Mouse (Mus musculus): ENCODE results near the gene Olfm1.
A peak's percentile ranks its signal among the peaks of the same experiment; 100 is the strongest.

Olfm1 gene

GRCm38 (mm10) chr2:28192821-28193689 is at the start of gene Olfm1:
Gene Olfm1, plus strand, starts transcription at chr2:28192992.
- peak in 1 of 2 experiments; percentile 10 for DNase-seq

GRCm38 (mm10) chr2:28143417-28144045 is 49.3 kb upstream of the Olfm1 start:
- no peak for DNase-seq

GRCm38 (mm10) chr2:28145702-28146101 is 47.1 kb upstream of the Olfm1 start:
- no peak for DNase-seq

- DNase-seq, result no peak
Measured at GRCm38 (mm10) chr2:28146152-28146551, 46.6 kb upstream of the Olfm1 start.

GRCm38 (mm10) chr2:28146685-28147084 is 46.1 kb upstream of the Olfm1 start:
- DNase-seq, result no peak

GRCm38 (mm10) chr2:28147248-28147794 is 45.5 kb upstream of the Olfm1 start:
- no peak for DNase-seq

GRCm38 (mm10) chr2:28149688-28150087 is 43.1 kb upstream of the Olfm1 start:
- DNase-seq, result no peak

GRCm38 (mm10) chr2:28160568-28160967 is 32.2 kb upstream of the Olfm1 start:
- DNase-seq, result no peak

- no peak for DNase-seq
Measured at GRCm38 (mm10) chr2:28165570-28165969, 27.2 kb upstream of the Olfm1 start.

GRCm38 (mm10) chr2:28169336-28169735 is 23.5 kb upstream of the Olfm1 start:
- DNase-seq, result no peak

- DNase-seq, result no peak
Measured at GRCm38 (mm10) chr2:28171962-28172361, 20.8 kb upstream of the Olfm1 start.

GRCm38 (mm10) chr2:28173225-28174141 is 19.3 kb upstream of the Olfm1 start:
- no peak for DNase-seq

- no peak for DNase-seq
Measured at GRCm38 (mm10) chr2:28174441-28174840, 18.4 kb upstream of the Olfm1 start.

- no peak for DNase-seq
Measured at GRCm38 (mm10) chr2:28178600-28178999, 14.2 kb upstream of the Olfm1 start.

- DNase-seq, result no peak
Measured at GRCm38 (mm10) chr2:28180053-28180452, 12.7 kb upstream of the Olfm1 start.

- DNase-seq, result no peak
Measured at GRCm38 (mm10) chr2:28188398-28188944, 4.3 kb upstream of the Olfm1 start.

- peak in 1 of 2 experiments; percentile 2 for DNase-seq
Measured at GRCm38 (mm10) chr2:28193690-28194087, 897 bp downstream of the Olfm1 start.

- no peak for DNase-seq
Measured at GRCm38 (mm10) chr2:28194962-28195617, 2.3 kb downstream of the Olfm1 start.

- no peak for DNase-seq
Measured at GRCm38 (mm10) chr2:28195726-28196125, 2.9 kb downstream of the Olfm1 start.

GRCm38 (mm10) chr2:28201441-28201841 is 8.6 kb downstream of the Olfm1 start:
- no peak for DNase-seq

- DNase-seq, result peak; percentile 49 to 80
Measured at GRCm38 (mm10) chr2:28204167-28204566, 11.4 kb downstream of the Olfm1 start.
